Mouse (Mus musculus) cerebral cortex, adult 2 months (tissue): ENCODE results near the gene Pomt1.

ENCODE experiments used
- WGBS: fragments of 180-500 bp; shearing (Covaris S2); methylation state at CpG from one replicate; pipeline ENCODE4 v1.1.7; 2018; 5-methylcytosine and 5-hydroxymethylcytosine counted together

Pomt1 gene

GRCm38 (mm10) chr2:32235886-32236759 lies at the start of gene Pomt1:
Gene Pomt1, plus strand, starts transcription at chr2:32236590.
- under 1% methylated on average over 54 of the region's 54 CpGs for WGBS

- WGBS, result 50% methylated on average over 13 of the region's 13 CpGs
Measured at GRCm38 (mm10) chr2:32187019-32187551, 49.3 kb upstream of the Pomt1 start.

GRCm38 (mm10) chr2:32187649-32188048 lies 48.7 kb upstream of the Pomt1 start:
- WGBS, result 30% methylated on average over 7 of the region's 7 CpGs

- 57% methylated on average over 5 of the region's 5 CpGs for WGBS
Measured at GRCm38 (mm10) chr2:32189060-32189681, 47.2 kb upstream of the Pomt1 start.

GRCm38 (mm10) chr2:32190620-32191019 lies 45.8 kb upstream of the Pomt1 start:
- WGBS, result 31% methylated on average over 1 of the region's 1 CpGs

GRCm38 (mm10) chr2:32191872-32192507 lies 44.4 kb upstream of the Pomt1 start:
- WGBS, result 77% methylated on average over 17 of the region's 18 CpGs

GRCm38 (mm10) chr2:32198977-32199376 lies 37.4 kb upstream of the Pomt1 start:
- 51% methylated on average over 11 of the region's 11 CpGs for WGBS

- 63% methylated on average over 4 of the region's 4 CpGs for WGBS
Measured at GRCm38 (mm10) chr2:32200033-32200432, 36.4 kb upstream of the Pomt1 start.

- WGBS, result 85% methylated on average over 11 of the region's 11 CpGs
Measured at GRCm38 (mm10) chr2:32200712-32201111, 35.7 kb upstream of the Pomt1 start.

- 32% methylated on average over 7 of the region's 7 CpGs for WGBS
Measured at GRCm38 (mm10) chr2:32201527-32201926, 34.9 kb upstream of the Pomt1 start.

- WGBS, result 90% methylated on average over 13 of the region's 13 CpGs
Measured at GRCm38 (mm10) chr2:32203853-32204252, 32.5 kb upstream of the Pomt1 start.

- 100% methylated on average over 1 of the region's 1 CpGs for WGBS
Measured at GRCm38 (mm10) chr2:32207682-32208081, 28.7 kb upstream of the Pomt1 start.

- 90% methylated on average over 8 of the region's 8 CpGs for WGBS
Measured at GRCm38 (mm10) chr2:32211689-32212088, 24.7 kb upstream of the Pomt1 start.

- 53% methylated on average over 10 of the region's 10 CpGs for WGBS
Measured at GRCm38 (mm10) chr2:32213000-32213399, 23.4 kb upstream of the Pomt1 start.

- 85% methylated on average over 10 of the region's 10 CpGs for WGBS
Measured at GRCm38 (mm10) chr2:32215576-32215975, 20.8 kb upstream of the Pomt1 start.

- WGBS, result 91% methylated on average over 10 of the region's 10 CpGs
Measured at GRCm38 (mm10) chr2:32216506-32216905, 19.9 kb upstream of the Pomt1 start.

- 63% methylated on average over 8 of the region's 8 CpGs for WGBS
Measured at GRCm38 (mm10) chr2:32217656-32218055, 18.7 kb upstream of the Pomt1 start.

GRCm38 (mm10) chr2:32218113-32218512 lies 18.3 kb upstream of the Pomt1 start:
- WGBS, result 64% methylated on average over 5 of the region's 5 CpGs

GRCm38 (mm10) chr2:32218541-32219334 lies 17.7 kb upstream of the Pomt1 start:
- 81% methylated on average over 11 of the region's 11 CpGs for WGBS

GRCm38 (mm10) chr2:32219501-32219900 lies 16.9 kb upstream of the Pomt1 start:
- 87% methylated on average over 14 of the region's 14 CpGs for WGBS

- whole genome bisulfite sequencing, result 85% methylated on average over 6 of the region's 6 CpGs
Measured at GRCm38 (mm10) chr2:32220021-32220420, 16.4 kb upstream of the Pomt1 start.
